Mouse (Mus musculus) liver, embryonic 12.5 days (tissue): ENCODE measurements around the gene Ccnd1. TPM values are rescaled to one million over a fixed set of nuclear protein-coding genes. Genes with fewer than 3 reads are reported as not detected.

Experiments
- ATAC-seq: fragments of 200-750 bp; cut with Nextera tagmentation; 2 replicates; pipeline ENCODE4 v1.8.0; 2017; ENCODE audit warnings: moderate number of reproducible peaks, mild to moderate bottlenecking, moderate library complexity
- H3K27ac ChIP-seq: fragments of 300-500 bp; sonication (generic); 2 replicates; pipeline ENCODE4 v1.5.1; 2016; ENCODE audit warnings: mild to moderate bottlenecking
- H3K27me3 ChIP-seq: fragments of 300-500 bp; sonication (generic); replicated peaks from 2 replicates; pipeline ENCODE4 v1.6.1; 2016; ENCODE audit warnings: mild to moderate bottlenecking, moderate library complexity
- H3K36me3 ChIP-seq: fragments of 300-500 bp; sonication (generic); 2 replicates; pipeline ENCODE4 v1.6.1; 2016; ENCODE audit warnings: mild to moderate bottlenecking, moderate library complexity
- H3K4me1 ChIP-seq: fragments of 300-500 bp; sonication (generic); 2 replicates; pipeline ENCODE4 v1.6.1; 2016
- H3K4me2 ChIP-seq: fragments of 300-500 bp; sonication (generic); 2 replicates; pipeline ENCODE4 v1.6.1; 2016; ENCODE audit warnings: mild to moderate bottlenecking, moderate library complexity
- H3K4me3 ChIP-seq: fragments of 300-500 bp; sonication (generic); 2 replicates; pipeline ENCODE4 v1.5.1; 2016; ENCODE audit warnings: mild to moderate bottlenecking, moderate library complexity
- H3K9ac ChIP-seq: fragments of 300-500 bp; sonication (generic); 2 replicates; pipeline ENCODE4 v1.6.1; 2016; ENCODE audit warnings: mild to moderate bottlenecking, moderate library complexity
- H3K9me3 ChIP-seq: fragments of 300-500 bp; sonication (generic); replicated peaks from 2 replicates; pipeline ENCODE4 v1.6.1; 2016; ENCODE audit warnings: mild to moderate bottlenecking, moderate library complexity
- WGBS: fragments of 180-500 bp; shearing (Covaris S2); methylation state at CpG from one replicate; pipeline ENCODE4 v1.1.7; 2016; ENCODE audit not compliant: insufficient replicate concordance; 5-methylcytosine and 5-hydroxymethylcytosine counted together
- polyA plus RNA-seq: library from polyadenylated mRNA; unstranded; fragments of >200 nt; fragmentation: Nextera tagmentation; extraction: Ambion mirVana; gene quantifications from 2 replicates; pipeline ENCODE4 v1.2.1, GENCODE M21; 2016

Ccnd1 gene
- polyA plus RNA-seq, 1 experiment from 2014 or later = 46.0 TPM

GRCm38 (mm10) chr7:144963911-144964310 lies 24.2 kb upstream of the Ccnd1 start:
- no peaks in the 10 kb centered on the region for H3K9me3 ChIP-seq
- no peak overlapping the region for H3K9ac ChIP-seq
- 82% methylated on average over 1 of the region's 1 CpGs for WGBS
- H3K27ac ChIP-seq = no peak overlapping the region
- H3K4me2 ChIP-seq = no peak overlapping the region
- ATAC-seq = no peak
- no peaks in the 10 kb centered on the region for H3K4me1 ChIP-seq
- H3K27me3 ChIP-seq = no peaks in the 10 kb centered on the region
- no peak overlapping the region for H3K4me3 ChIP-seq
- no peaks in the 10 kb centered on the region for H3K36me3 ChIP-seq

DNA sequence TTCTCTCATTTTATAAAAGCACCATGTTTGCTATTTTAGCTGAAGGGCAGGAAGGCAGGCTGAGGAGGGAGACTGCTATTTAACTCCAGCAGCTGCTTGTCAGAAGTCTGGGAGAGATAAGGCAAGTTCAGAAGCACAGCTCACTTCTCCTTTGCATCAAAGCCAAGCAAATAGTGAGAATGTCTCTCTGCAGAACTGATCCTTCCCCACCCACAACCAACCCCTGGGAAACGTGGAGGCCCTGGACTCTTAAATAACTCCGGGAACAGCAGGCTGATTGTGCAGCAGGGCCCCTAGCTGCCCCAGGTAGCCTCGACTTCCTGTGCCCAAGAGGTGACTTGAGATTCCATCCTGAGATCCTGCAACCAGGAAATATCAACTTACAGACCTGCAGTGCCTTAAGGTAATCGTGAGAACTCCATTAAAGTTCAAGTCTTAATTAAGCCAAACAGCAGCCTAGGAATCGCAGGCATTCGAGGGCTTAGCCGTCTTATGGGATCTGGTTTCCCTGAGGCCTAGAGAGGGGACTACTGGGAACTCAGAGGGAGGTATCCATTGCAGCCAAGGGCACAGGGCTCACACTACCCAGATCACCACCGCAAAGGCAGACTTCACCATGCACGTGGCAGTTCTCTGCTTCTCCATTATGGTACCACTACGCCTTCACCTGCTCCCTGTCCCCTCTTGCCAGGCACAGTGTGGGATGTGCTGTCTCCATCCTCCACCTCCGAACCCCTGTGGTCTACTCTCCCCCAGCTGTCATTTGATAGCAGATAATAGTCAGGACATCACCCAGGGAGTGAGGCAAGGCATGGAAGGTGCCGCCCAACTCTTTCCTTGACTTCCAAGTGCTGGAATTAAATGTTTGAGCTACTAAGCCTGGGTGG lies 19.0 kb upstream of the Ccnd1 start:
- H3K27ac ChIP-seq = no peak overlapping the region
- no peak overlapping the region for H3K9ac ChIP-seq
- H3K27me3 ChIP-seq = no peaks in the 10 kb centered on the region
- 0 out of 2 replicates have a peak, but pooled peaks cover 5% of the 10 kb centered on the region for H3K4me1 ChIP-seq
- WGBS = 49% methylated on average over 12 of the region's 12 CpGs
- H3K4me2 ChIP-seq = no peak overlapping the region
- H3K4me3 ChIP-seq = no peak overlapping the region
- H3K9me3 ChIP-seq = no peaks in the 10 kb centered on the region
- ATAC-seq = no peak
- no peaks in the 10 kb centered on the region for H3K36me3 ChIP-seq

- peak; percentile 34 for ATAC-seq
- under 1% methylated on average over 45 of the region's 45 CpGs for WGBS
- peak overlapping the region; percentile 61 for H3K4me2 ChIP-seq
- peaks cover 21% of the 10 kb centered on the region for H3K4me1 ChIP-seq
- no peaks in the 10 kb centered on the region for H3K9me3 ChIP-seq
- peak overlapping the region; percentile 44; the same call in 1 of the 2 replicates for H3K9ac ChIP-seq
- H3K4me3 ChIP-seq = peak overlapping the region; percentile 35
- H3K36me3 ChIP-seq = no peaks in the 10 kb centered on the region
- peaks cover 72% of the 10 kb centered on the region for H3K27me3 ChIP-seq
- H3K27ac ChIP-seq = no peak overlapping the region
These were observed 3.5 kb upstream of the Ccnd1 start for GRCm38 (mm10) chr7:144943254-144943653.

DNA sequence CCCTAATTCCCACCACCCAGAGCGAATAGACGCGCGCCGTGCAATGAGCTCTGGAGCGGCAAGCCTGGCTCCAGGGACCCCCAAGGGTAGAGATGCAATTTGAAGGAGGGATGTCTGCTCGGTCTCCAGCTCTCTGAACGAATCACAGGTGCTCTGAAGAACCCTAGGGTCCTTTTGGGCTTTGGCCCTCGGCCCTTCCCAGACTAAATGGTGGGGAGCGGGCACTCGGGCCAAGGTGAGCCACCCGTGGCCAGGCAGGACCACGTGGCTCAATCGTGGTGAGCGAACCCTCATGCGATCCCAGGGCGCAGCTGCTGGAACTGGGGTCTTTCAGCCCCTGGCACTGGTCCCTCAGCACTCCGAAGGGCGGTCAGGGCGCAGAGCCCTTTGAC lies 3.0 kb upstream of the Ccnd1 start:
- peak overlapping the region; percentile 68; the same call in 1 of the 2 replicates for H3K27ac ChIP-seq
- H3K9me3 ChIP-seq = no peaks in the 10 kb centered on the region
- no peaks in the 10 kb centered on the region for H3K36me3 ChIP-seq
- ATAC-seq = no peak
- 2% methylated on average over 20 of the region's 20 CpGs for WGBS
- peak overlapping the region; percentile 35 for H3K4me3 ChIP-seq
- peaks cover 21% of the 10 kb centered on the region for H3K4me1 ChIP-seq
- H3K9ac ChIP-seq = peak overlapping the region; percentile 44; the same call in 1 of the 2 replicates
- H3K27me3 ChIP-seq = peaks cover 77% of the 10 kb centered on the region
- H3K4me2 ChIP-seq = peak overlapping the region; percentile 61

DNA sequence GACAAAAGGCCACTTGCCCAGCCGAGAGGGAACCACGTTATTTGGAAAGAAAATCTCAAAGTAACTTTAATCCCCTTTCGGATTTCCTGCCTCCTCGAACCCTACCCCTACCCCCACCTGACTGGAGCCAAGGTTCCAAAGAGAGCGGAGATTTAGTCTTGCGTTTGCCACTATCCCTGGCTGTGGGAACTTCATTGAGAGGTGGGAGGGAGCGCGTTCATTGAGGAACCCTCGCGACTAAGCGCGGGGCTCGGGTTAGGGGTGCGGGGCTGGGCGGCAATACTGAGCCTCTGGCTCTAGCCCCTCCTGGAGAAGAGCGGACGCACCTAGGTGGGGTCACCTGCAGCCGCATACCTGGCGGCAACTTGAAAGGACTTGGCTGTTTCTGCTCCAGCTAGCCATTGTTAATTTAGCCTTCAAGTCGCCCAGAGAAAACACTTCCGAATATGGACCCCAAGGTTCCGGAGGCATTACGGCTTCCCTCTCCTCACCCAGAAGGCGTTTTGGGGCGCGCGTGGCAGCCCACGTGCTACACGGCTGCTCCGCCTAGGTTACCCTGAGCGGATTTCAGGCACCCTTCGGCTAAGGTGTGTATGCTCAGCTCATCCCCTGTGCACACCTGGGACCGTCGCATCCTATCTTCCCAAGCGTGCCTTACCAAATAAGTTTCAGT lies 2.5 kb upstream of the Ccnd1 start:
- peaks cover 83% of the 10 kb centered on the region for H3K27me3 ChIP-seq
- peaks cover 23% of the 10 kb centered on the region for H3K4me1 ChIP-seq
- WGBS = under 1% methylated on average over 35 of the region's 35 CpGs
- peak overlapping the region; percentile 61 for H3K4me2 ChIP-seq
- H3K9ac ChIP-seq = no peak overlapping the region
- H3K36me3 ChIP-seq = peaks cover under 1% of the 10 kb centered on the region; the same call in 1 of the 2 replicates
- H3K4me3 ChIP-seq = peak overlapping the region; percentile 35
- H3K27ac ChIP-seq = peak overlapping the region; percentile 68
- H3K9me3 ChIP-seq = no peaks in the 10 kb centered on the region
- ATAC-seq = no peak

GRCm38 (mm10) chr7:144941242-144941831 lies 1.6 kb upstream of the Ccnd1 start:
- peaks cover 89% of the 10 kb centered on the region for H3K27me3 ChIP-seq
- peak overlapping the region; percentile 60 for H3K9ac ChIP-seq

GRCm38 (mm10) chr7:144940585-144940984 lies 860 bp upstream of the Ccnd1 start:
- H3K9me3 ChIP-seq = no peaks in the 10 kb centered on the region
- H3K27ac ChIP-seq = peak overlapping the region; percentile 77
- whole genome bisulfite sequencing = under 1% methylated on average over 11 of the region's 11 CpGs
- no peak overlapping the region; the same call in 1 of the 2 replicates for H3K9ac ChIP-seq
- ATAC-seq = no peak
- H3K27me3 ChIP-seq = peaks cover 97% of the 10 kb centered on the region
- H3K36me3 ChIP-seq = peaks cover 17% of the 10 kb centered on the region
- peaks cover 29% of the 10 kb centered on the region for H3K4me1 ChIP-seq
- H3K4me3 ChIP-seq = peak overlapping the region; percentile 57
- peak overlapping the region; percentile 61 for H3K4me2 ChIP-seq

More at GRCm38 (mm10) chr7:144941242-144941831, 1.6 kb upstream of the Ccnd1 start:
- under 1% methylated on average over 39 of the region's 39 CpGs for WGBS
- peak overlapping the region; percentile 61 for H3K4me2 ChIP-seq
- peak overlapping the region; percentile 38 for H3K4me3 ChIP-seq
- H3K36me3 ChIP-seq = peaks cover 10% of the 10 kb centered on the region
- ATAC-seq = peak; percentile 63
- no peaks in the 10 kb centered on the region for H3K9me3 ChIP-seq
- H3K4me1 ChIP-seq = peaks cover 29% of the 10 kb centered on the region
- H3K27ac ChIP-seq = peak overlapping the region; percentile 77

GRCm38 (mm10) chr7:144940003-144940571 lies 362 bp upstream of the Ccnd1 start:
- H3K4me1 ChIP-seq = peaks cover 29% of the 10 kb centered on the region
- peak overlapping the region; percentile 77 for H3K27ac ChIP-seq
- ATAC-seq = peak; percentile 11; the same call in 1 of the 2 replicates
- H3K4me3 ChIP-seq = peak overlapping the region; percentile 57
- peaks cover 22% of the 10 kb centered on the region for H3K36me3 ChIP-seq
- H3K4me2 ChIP-seq = peak overlapping the region; percentile 61
- peaks cover 94% of the 10 kb centered on the region for H3K27me3 ChIP-seq
- WGBS = under 1% methylated on average over 22 of the region's 22 CpGs
- H3K9ac ChIP-seq = no peak overlapping the region
- no peaks in the 10 kb centered on the region for H3K9me3 ChIP-seq

- Histone ChIP-seq H3K27me3 (peaks cover 81% of the 10 kb centered on the region), H3K27ac (peak overlapping the region; percentile 77), H3K36me3 (peaks cover 35% of the 10 kb centered on the region), H3K4me2 (peak overlapping the region; percentile 61), H3K9ac (peak overlapping the region; percentile 59), H3K9me3 (no peaks in the 10 kb centered on the region), H3K4me1 (peaks cover 29% of the 10 kb centered on the region), H3K4me3 (peak overlapping the region; percentile 57)
- under 1% methylated on average over 32 of the region's 32 CpGs for WGBS
- no peak for ATAC-seq
These were observed 923 bp downstream of the Ccnd1 start for GRCm38 (mm10) chr7:144938661-144939343.

GRCm38 (mm10) chr7:144937899-144938517 lies 1.7 kb downstream of the Ccnd1 start:
- ATAC-seq = no peak
- peak overlapping the region; percentile 59 for H3K9ac ChIP-seq
- peaks cover 43% of the 10 kb centered on the region for H3K36me3 ChIP-seq
- H3K27me3 ChIP-seq = peaks cover 73% of the 10 kb centered on the region
- H3K27ac ChIP-seq = no peak overlapping the region
- H3K4me3 ChIP-seq = peak overlapping the region; percentile 57
- H3K4me2 ChIP-seq = peak overlapping the region; percentile 61
- under 1% methylated on average over 39 of the region's 39 CpGs for WGBS
- no peaks in the 10 kb centered on the region for H3K9me3 ChIP-seq
- H3K4me1 ChIP-seq = peaks cover 25% of the 10 kb centered on the region
